Mouse (Mus musculus) urinary bladder, postnatal 25 days (tissue): ENCODE data around the gene Rgp1.

Experiments
- DNase-seq: peaks from one replicate; pipeline ENCODE4 v3.0.0; 2022; ENCODE audit warnings: low spot score

Rgp1 gene

GRCm38 (mm10) chr4:43598200-43598599, 19.7 kb downstream of the Rgp1 start:
- DNase-seq, result no peak

- no peak for DNase-seq
Measured at GRCm38 (mm10) chr4:43598650-43599380, 20.3 kb downstream of the Rgp1 start.

- no peak for DNase-seq
Measured at GRCm38 (mm10) chr4:43600195-43600934, 21.9 kb downstream of the Rgp1 start.

GRCm38 (mm10) chr4:43604099-43604498, 25.6 kb downstream of the Rgp1 start:
- no peak for DNase-seq

- DNase-seq, result no peak
Measured at GRCm38 (mm10) chr4:43604751-43605685, 26.5 kb downstream of the Rgp1 start.

GRCm38 (mm10) chr4:43612534-43612933, 34.0 kb downstream of the Rgp1 start:
- no peak for DNase-seq

- no peak for DNase-seq
Measured at GRCm38 (mm10) chr4:43613060-43613730, 34.7 kb downstream of the Rgp1 start.

GRCm38 (mm10) chr4:43620146-43620778, 41.7 kb downstream of the Rgp1 start:
- DNase-seq, result no peak

- DNase-seq, result no peak
Measured at GRCm38 (mm10) chr4:43629106-43629817, 50.7 kb downstream of the Rgp1 start.

GRCm38 (mm10) chr4:43630030-43630581, 51.6 kb downstream of the Rgp1 start:
- DNase-seq, result peak; percentile 66

- no peak for DNase-seq
Measured at GRCm38 (mm10) chr4:43630671-43631045, 52.1 kb downstream of the Rgp1 start.

GRCm38 (mm10) chr4:43631046-43631955, 52.8 kb downstream of the Rgp1 start, which contains the start of gene Npr2:
Gene Npr2 (plus strand): TSS chr4:43631935.
- no peak for DNase-seq

GRCm38 (mm10) chr4:43631956-43632920, 53.7 kb downstream of the Rgp1 start:
- no peak for DNase-seq

GRCm38 (mm10) chr4:43633296-43633695, 54.8 kb downstream of the Rgp1 start:
- DNase-seq, result no peak

GRCm38 (mm10) chr4:43633736-43634135, 55.2 kb downstream of the Rgp1 start:
- no peak for DNase-seq

- no peak for DNase-seq
Measured at GRCm38 (mm10) chr4:43634621-43635374, 56.3 kb downstream of the Rgp1 start.

GRCm38 (mm10) chr4:43636751-43637150, 58.2 kb downstream of the Rgp1 start:
- no peak for DNase-seq
